Mouse (Mus musculus) CH12.LX (cell line): Measurements from ENCODE around the gene Cox19. TPM values are rescaled to one million over a fixed set of nuclear protein-coding genes. Genes with fewer than 3 reads are reported as not detected.
A peak's percentile ranks its signal among the peaks of the same experiment; 100 is the strongest.

Experiments used
- DNase-seq: peaks from one replicate; pipeline ENCODE4 v3.0.0-alpha.2; 2013; ENCODE audit errors: extremely low read depth
- H3K27ac ChIP-seq: 2 replicates; pipeline ENCODE4 v1.5.1; 2012; ENCODE audit warnings: low read depth, mild to moderate bottlenecking, control low read depth, moderate library complexity; ENCODE audit not compliant: insufficient read depth
- H3K27me3 ChIP-seq: replicated peaks from 2 replicates; pipeline ENCODE3; 2012; ENCODE audit warnings: inconsistent platforms
- H3K36me3 ChIP-seq, 2 experiments: replicated peaks in 1 of 2; 2 replicates each; pipeline versions ENCODE3 to v1.6.1; 2012; ENCODE audit warnings: inconsistent platforms in 1 of 2, low read length in 1 of 2, mild to moderate bottlenecking in 1 of 2, mixed read lengths in 1 of 2, moderate library complexity in 1 of 2; ENCODE audit not compliant: control insufficient read depth in 1 of 2, insufficient read depth in 1 of 2
- H3K4me1 ChIP-seq, 2 experiments: 2 replicates each; pipeline ENCODE4 v1.6.1; 2012; ENCODE audit warnings: inconsistent platforms in 1 of 2, moderate library complexity in 1 of 2; ENCODE audit not compliant: insufficient read depth in 2 of 2, control insufficient read depth in 1 of 2
- H3K4me2 ChIP-seq: 2 replicates; pipeline ENCODE4 v1.6.1; 2012; ENCODE audit warnings: low read depth, mild to moderate bottlenecking, control low read depth; ENCODE audit not compliant: poor library complexity, insufficient read depth, severe bottlenecking
- H3K4me3 ChIP-seq, 3 experiments: fragments of 150-350 bp in 1 of 3; sonication (generic) in 1 of 3; replicated peaks in 1 of 3; 2 replicates each; pipeline versions ENCODE3 to v1.5.1; 2011 to 2012; ENCODE audit warnings: low read depth in 2 of 3, low read length in 2 of 3, mild to moderate bottlenecking in 2 of 3, moderate library complexity in 2 of 3, control low read depth in 1 of 3, improper control_type of control experiment in 1 of 3, inconsistent platforms in 1 of 3, mixed read lengths in 1 of 3; ENCODE audit not compliant: poor library complexity in 1 of 3
- H3K79me2 ChIP-seq: replicated peaks from 2 replicates; pipeline ENCODE4 v1.6.1; 2012; ENCODE audit warnings: mild to moderate bottlenecking, moderate library complexity; ENCODE audit not compliant: control insufficient read depth, poor library complexity, insufficient read depth, severe bottlenecking; ENCODE audit errors: extremely low read depth
- H3K9ac ChIP-seq: 2 replicates; pipeline ENCODE4 v1.6.1; 2012; ENCODE audit warnings: low read depth, mild to moderate bottlenecking, control low read depth, moderate library complexity; ENCODE audit not compliant: insufficient read depth
- H3K9me3 ChIP-seq: replicated peaks from 2 replicates; pipeline ENCODE3; 2012; ENCODE audit warnings: low read length, inconsistent platforms, mixed read lengths
- BHLHE40 ChIP-seq: IDR thresholded peaks from 2 replicates; pipeline ENCODE4 v1.6.1; 2011; ENCODE audit warnings: mild to moderate bottlenecking, low read depth, low read length, improper control_type of control experiment
- CTCF ChIP-seq, 2 experiments: IDR thresholded peaks in 1 of 2; conservative IDR thresholded peaks in 1 of 2; 2 replicates each; pipeline ENCODE4 v1.5.1; 2011 to 2012; ENCODE audit warnings: low read depth in 2 of 2, low read length in 2 of 2, improper control_type of control experiment in 1 of 2, inconsistent platforms in 1 of 2, mild to moderate bottlenecking in 1 of 2, moderate library complexity in 1 of 2
- E2F4 ChIP-seq: IDR thresholded peaks from 2 replicates; pipeline ENCODE4 v1.6.1; 2011; ENCODE audit warnings: low read depth, low read length, improper control_type of control experiment; ENCODE audit not compliant: insufficient replicate concordance
- ELF1 ChIP-seq: IDR thresholded peaks from 2 replicates; pipeline ENCODE4 v1.6.1; 2014; ENCODE audit warnings: low read depth, mild to moderate bottlenecking, inconsistent platforms, low read length, improper control_type of control experiment
- JUND ChIP-seq: conservative IDR thresholded peaks from 2 replicates; pipeline ENCODE4 v1.6.1; 2011; ENCODE audit warnings: low read depth, low read length, improper control_type of control experiment
- MAFK ChIP-seq: IDR thresholded peaks from 2 replicates; pipeline ENCODE4 v1.6.1; 2011; ENCODE audit warnings: low read length, improper control_type of control experiment; ENCODE audit not compliant: insufficient replicate concordance
- MAX ChIP-seq: IDR thresholded peaks from 2 replicates; pipeline ENCODE4 v1.6.1; 2011; ENCODE audit warnings: low read length, improper control_type of control experiment
- MXI1 ChIP-seq: IDR thresholded peaks from 2 replicates; pipeline ENCODE4 v1.6.1; 2011; ENCODE audit warnings: mild to moderate bottlenecking, low read depth, low read length, improper control_type of control experiment
- MYC ChIP-seq: IDR thresholded peaks from 2 replicates; pipeline ENCODE4 v1.6.1; 2011; ENCODE audit warnings: low read depth, mild to moderate bottlenecking, improper control_type of control experiment, low read length
- PAX5 ChIP-seq: IDR thresholded peaks from 2 replicates; pipeline ENCODE4 v1.6.1; 2012; ENCODE audit warnings: low read length, inconsistent platforms, mixed read lengths
- POLR2A ChIP-seq: IDR thresholded peaks from 2 replicates; pipeline ENCODE4 v1.6.1; 2011; ENCODE audit warnings: low read depth, mild to moderate bottlenecking, improper control_type of control experiment, low read length
- POLR2AphosphoS2 ChIP-seq: IDR thresholded peaks from 2 replicates; pipeline ENCODE4 v1.6.1; 2011; ENCODE audit warnings: low read depth, low read length, improper control_type of control experiment
- RAD21 ChIP-seq: IDR thresholded peaks from 2 replicates; pipeline ENCODE4 v1.6.1; 2011; ENCODE audit warnings: low read depth, mild to moderate bottlenecking, low read length, improper control_type of control experiment, moderate library complexity
- SMC3 ChIP-seq: IDR thresholded peaks from 2 replicates; pipeline ENCODE4 v1.6.1; 2011; ENCODE audit warnings: low read depth, low read length, improper control_type of control experiment
- TBP ChIP-seq: conservative IDR thresholded peaks from 2 replicates; pipeline ENCODE4 v1.6.1; 2011; ENCODE audit warnings: low read depth, low read length, improper control_type of control experiment
- USF1 ChIP-seq: IDR thresholded peaks from 2 replicates; pipeline ENCODE4 v1.6.1; 2014; ENCODE audit warnings: low read depth, mild to moderate bottlenecking, inconsistent platforms, low read length, improper control_type of control experiment
- dilution Hi-C: fragments of 300-500 bp; cut with MboI; formaldehyde crosslinking; loops from 2 replicates; pipeline ENCODE4 v1.14.3; 2020; ENCODE audit warnings: low sequenced_read_pairs; ENCODE audit not compliant: extremely low pct_unique_long_range_greater_than_20kb, extremely low pct_ligation_motif_present
- in situ Hi-C: fragments of 300-500 bp; cut with MboI; formaldehyde crosslinking; loops from 3 replicates; pipeline ENCODE4 v1.14.3; 2019; ENCODE audit warnings: low sequenced_read_pairs, low pct_ligation_motif_present, low pct_unique_long_range_greater_than_20kb, mixed read lengths
- polyA plus RNA-seq: library from polyadenylated mRNA; unstranded; fragments of >175 nt; gene quantifications from 2 replicates; pipeline ENCODE4 v1.2.1, GENCODE M21; 2012; ENCODE audit warnings: low read depth; ENCODE audit not compliant: insufficient read length
- total RNA-seq, 2 experiments: library from RNA; depleted of rRNA; stranded (reverse); fragments of 300-350 nt in 1 of 2; fragments of >200 nt in 1 of 2; gene quantifications; 2 replicates each; pipeline ENCODE4 v1.2.3; 2012 to 2014

Cox19 gene
- total and polyA plus RNA-seq, 3 experiments = 30.1 to 70.1 (median 32.1) TPM

DNA sequence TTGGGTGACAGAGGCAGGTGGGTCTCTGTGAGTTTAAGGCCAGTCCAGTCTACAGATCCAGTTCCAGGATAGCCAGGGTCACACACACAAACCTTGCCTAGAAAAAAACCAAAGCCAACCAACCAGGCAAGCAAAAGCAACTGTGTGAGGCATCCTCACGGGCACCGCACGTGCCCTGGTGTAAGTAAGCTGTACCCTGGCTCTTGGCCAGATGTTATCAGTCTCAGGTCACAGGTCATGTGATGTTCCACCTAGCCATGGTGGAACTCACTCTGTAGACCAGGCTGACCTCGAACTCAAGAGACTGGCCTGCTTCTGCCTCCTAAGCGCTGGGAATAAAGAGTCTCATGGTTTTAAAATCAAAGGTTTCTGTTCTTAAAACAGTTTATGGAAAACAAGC, 8.0 kb upstream of the Cox19 start:
- in situ Hi-C loops (loop anchor here (25.0 kb wide), 1 partner anchor 103 kb away; the partner anchor contains the start of gene 3110082I17Rik), dilution Hi-C loops (no loop called here)
- DNase-seq = no peak
- Histone ChIP-seq H3K9me3 (no peaks in the 10 kb centered on the region), H3K4me1 (peaks cover 0 to under 1% of the 10 kb centered on the region in 2 experiments; a peak in 1 of 4 replicates), H3K27me3 (no peaks in the 10 kb centered on the region), H3K79me2 (no peaks in the 10 kb centered on the region), H3K4me3 (no peak overlapping the region), H3K9ac (no peak overlapping the region), H3K27ac (no peak overlapping the region), H3K36me3 (peaks cover 15 to 67% of the 10 kb centered on the region in 2 experiments), H3K4me2 (no peak overlapping the region)
- TF ChIP-seq ELF1 (no peak), BHLHE40 (no peak), USF1 (no peak), E2F4 (no peak), CTCF (conservative IDR thresholded peaks at IDR 0.05 in 1 of 2, IDR thresholded peaks at IDR 0.05 in 1 of 2; ENCODE audit: low read depth in 2 of 2, low read length in 2 of 2) (no peak), TBP (no peak), MAFK (no peak), POLR2A (no peak), MYC (no peak)

DNA sequence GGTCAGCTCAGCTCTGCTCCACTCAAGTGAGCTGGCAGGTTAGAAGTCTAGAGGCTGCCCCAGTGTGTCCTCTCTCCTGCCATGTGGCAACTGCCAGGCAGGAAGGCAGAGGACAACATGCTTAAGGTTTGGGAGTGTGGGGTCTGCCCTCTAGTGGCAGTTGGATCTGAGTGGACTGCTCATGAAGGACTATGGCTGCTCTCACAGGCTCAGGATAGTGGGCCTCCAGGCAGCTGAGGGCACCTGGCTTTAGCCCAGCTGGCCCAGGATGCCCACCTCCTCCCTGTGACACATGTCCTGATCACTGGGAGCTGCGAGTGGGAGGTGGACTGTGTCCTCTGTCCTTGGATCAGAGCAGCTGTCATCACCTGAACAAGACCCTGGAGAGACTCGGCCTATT, 7.4 kb upstream of the Cox19 start:
- Histone ChIP-seq H3K36me3 (peaks cover 13 to 63% of the 10 kb centered on the region in 2 experiments), H3K9ac (no peak overlapping the region), H3K27ac (no peak overlapping the region), H3K4me1 (no peaks in the 10 kb centered on the region), H3K4me2 (no peak overlapping the region), H3K79me2 (no peaks in the 10 kb centered on the region), H3K4me3 (no peak overlapping the region), H3K9me3 (no peaks in the 10 kb centered on the region), H3K27me3 (no peaks in the 10 kb centered on the region)
- TF ChIP-seq PAX5 = no peak
- TF ChIP-seq CTCF (conservative IDR thresholded peaks at IDR 0.05 in 1 of 2, IDR thresholded peaks at IDR 0.05 in 1 of 2; ENCODE audit: low read depth in 2 of 2, low read length in 2 of 2) = peak; percentile 23 to 70; a peak in 2 of 4 replicates
- TF ChIP-seq JUND = no peak
- no peak for TF ChIP-seq MXI1
- no peak for TF ChIP-seq TBP
- TF ChIP-seq POLR2AphosphoS2 = no peak
- TF ChIP-seq SMC3 = peak; percentile 53
- peak; percentile 45; the same call in 1 of the 2 replicates for TF ChIP-seq MYC
- TF ChIP-seq RAD21 = peak; percentile 44
- 0 out of 2 replicates have a peak, but pooled peaks have one; percentile 38 for TF ChIP-seq MAX
- in situ Hi-C loops (loop anchor here (25.0 kb wide), 1 partner anchor 104 kb away; the partner anchor contains the start of gene 3110082I17Rik), dilution Hi-C loops (no loop called here)
- peak; percentile 41 for DNase-seq
